15 mouse cellular contexts compared by ENCODE assay signal in the genomic region with DNA sequence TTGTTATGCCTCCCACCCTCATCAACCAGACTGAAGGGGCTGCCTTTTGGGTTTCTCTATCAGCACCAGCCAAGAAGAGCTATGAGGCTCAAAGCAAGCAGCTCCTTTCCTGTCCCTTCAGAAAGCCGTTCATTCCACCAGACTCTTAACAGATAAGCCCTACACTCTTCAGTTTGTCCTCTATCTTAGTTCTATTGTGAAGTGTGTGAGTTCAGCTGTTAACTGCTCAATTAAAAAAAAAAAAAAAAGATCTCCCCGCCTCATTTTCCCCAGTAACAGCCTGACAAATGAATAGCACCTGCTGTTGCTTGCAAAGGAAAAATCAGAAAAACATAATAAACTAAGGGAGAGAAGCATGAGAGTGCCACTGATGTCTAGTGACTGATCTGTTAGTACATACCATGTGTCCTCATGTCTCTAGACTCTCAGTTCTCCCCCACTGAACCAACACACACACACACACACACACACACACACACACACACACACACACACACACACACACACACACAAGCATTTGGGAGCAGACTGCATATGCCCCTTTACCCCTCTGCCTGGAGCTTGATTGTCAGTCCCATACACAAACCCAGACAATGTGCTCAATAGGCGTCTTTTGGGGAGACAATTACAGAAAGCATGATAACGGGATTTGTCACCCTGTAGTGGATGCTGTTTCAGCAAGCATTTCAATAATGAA.
DNase-seq lines count a peak whose midpoint lies in the region; ATAC-seq lines count a peak whose summit lies in the region.
"Had no signal": no experiment of that assay in that cellular context is flagged by ENCODE, and none has a peak within 500 bp of the region (broad histone marks: within the 10 kb centered on the region; RNA-seq: fewer than 3 reads in every experiment).

No protein-coding gene starts in this region.

- H3K9me3 ChIP-seq in forebrain, embryonic 11.5 days (ENCODE audit: control insufficient read depth, low read length), result no peaks in the 10 kb centered on the region
- H3K9me3 ChIP-seq in forebrain, embryonic 10.5 days, result no peaks in the 10 kb centered on the region
- no peaks in the 10 kb centered on the region for H3K9me3 ChIP-seq in forebrain, embryonic 12.5 days
- H3K9me3 ChIP-seq in hindbrain, embryonic 12.5 days (replicated peaks), result no peaks in the 10 kb centered on the region
- H3K9me3 ChIP-seq in midbrain, embryonic 13.5 days, result no peaks in the 10 kb centered on the region
- H3K9me3 ChIP-seq: embryonic facial prominence, embryonic 13.5 days; stomach, embryonic 15.5 days had no signal

- H3K27ac ChIP-seq in forebrain, embryonic 11.5 days (ENCODE audit: low read depth, low read length), result no peak overlapping the region
- H3K27ac ChIP-seq in forebrain, embryonic 10.5 days, result no peak overlapping the region
- no peak overlapping the region for H3K27ac ChIP-seq in forebrain, embryonic 12.5 days
- no peak overlapping the region for H3K27ac ChIP-seq in hindbrain, embryonic 12.5 days
- H3K27ac ChIP-seq in midbrain, embryonic 13.5 days, result peak overlapping the region; percentile 64
- H3K27ac ChIP-seq: embryonic facial prominence, embryonic 13.5 days; stomach, embryonic 15.5 days had no signal

- H3K9ac ChIP-seq in forebrain, embryonic 11.5 days (ENCODE audit: low read length), result no peak overlapping the region
- no peak overlapping the region for H3K9ac ChIP-seq in forebrain, embryonic 12.5 days
- no peak overlapping the region for H3K9ac ChIP-seq in hindbrain, embryonic 12.5 days
- no peak overlapping the region for H3K9ac ChIP-seq in midbrain, embryonic 13.5 days (replicated peaks)
- H3K9ac ChIP-seq: embryonic facial prominence, embryonic 13.5 days; stomach, embryonic 15.5 days had no signal

- H3K4me2 ChIP-seq in forebrain, embryonic 11.5 days (ENCODE audit: low read depth, low read length, severe bottlenecking), result no peak overlapping the region
- no peak overlapping the region for H3K4me2 ChIP-seq in forebrain, embryonic 12.5 days
- H3K4me2 ChIP-seq in hindbrain, embryonic 12.5 days (replicated peaks), result no peak overlapping the region
- no peak overlapping the region for H3K4me2 ChIP-seq in midbrain, embryonic 13.5 days (replicated peaks)
- H3K4me2 ChIP-seq: embryonic facial prominence, embryonic 13.5 days; heart, embryonic 11.5 days; stomach, embryonic 15.5 days had no signal

- H3K36me3 ChIP-seq in forebrain, embryonic 11.5 days (ENCODE audit: control insufficient read depth, insufficient read depth, low read length), result no peaks in the 10 kb centered on the region
- no peaks in the 10 kb centered on the region for H3K36me3 ChIP-seq in forebrain, embryonic 10.5 days (replicated peaks)
- H3K36me3 ChIP-seq in forebrain, embryonic 12.5 days (replicated peaks), result no peaks in the 10 kb centered on the region
- H3K36me3 ChIP-seq in hindbrain, embryonic 12.5 days, result no peaks in the 10 kb centered on the region
- no peaks in the 10 kb centered on the region for H3K36me3 ChIP-seq in midbrain, embryonic 13.5 days
- H3K36me3 ChIP-seq: embryonic facial prominence, embryonic 13.5 days; stomach, embryonic 15.5 days had no signal

- H3K4me3 ChIP-seq in forebrain, embryonic 11.5 days (ENCODE audit: low read depth, low read length), result no peak overlapping the region
- no peak overlapping the region for H3K4me3 ChIP-seq in forebrain, embryonic 10.5 days
- H3K4me3 ChIP-seq in forebrain, embryonic 12.5 days (replicated peaks), result no peak overlapping the region
- H3K4me3 ChIP-seq in hindbrain, embryonic 12.5 days, result no peak overlapping the region
- no peak overlapping the region for H3K4me3 ChIP-seq in midbrain, embryonic 13.5 days (replicated peaks)
- H3K4me3 ChIP-seq: embryonic facial prominence, embryonic 13.5 days; stomach, embryonic 15.5 days had no signal

- H3K27me3 ChIP-seq in forebrain, embryonic 11.5 days (ENCODE audit: control insufficient read depth, insufficient read depth, low read length), result no peaks in the 10 kb centered on the region
- peaks cover 10% of the 10 kb centered on the region; the same call in 1 of the 2 replicates for H3K27me3 ChIP-seq in forebrain, embryonic 10.5 days (ENCODE audit: poor library complexity, severe bottlenecking)
- H3K27me3 ChIP-seq in forebrain, embryonic 12.5 days, result peaks cover 4% of the 10 kb centered on the region
- H3K27me3 ChIP-seq in hindbrain, embryonic 12.5 days, result peaks cover 11% of the 10 kb centered on the region; the same call in 1 of the 2 replicates
- no peaks in the 10 kb centered on the region for H3K27me3 ChIP-seq in midbrain, embryonic 13.5 days
- H3K27me3 ChIP-seq: CH12.LX; embryonic facial prominence, embryonic 13.5 days; stomach, embryonic 15.5 days had no signal

- no peak for DNase-seq in forebrain, embryonic 11.5 days (ENCODE audit: low spot score)
- DNase-seq in forebrain, embryonic 10.5 days (ENCODE audit: extremely low spot score, low spot score), result no peak
- no peak for DNase-seq in thymus, postnatal 14 days
- DNase-seq in cerebellum, postnatal 25 days, result no peak
- DNase-seq: adrenal gland, adult 2 months; cerebellum, adult 11 months; cerebellum, postnatal 36 days; heart, postnatal 14 days had no signal

- WGBS in forebrain, embryonic 11.5 days, result 30% methylated on average over 4 of the region's 4 CpGs
- 29% methylated on average over 4 of the region's 4 CpGs for WGBS in forebrain, embryonic 10.5 days
- 12% methylated on average over 4 of the region's 4 CpGs for WGBS in forebrain, embryonic 12.5 days
- WGBS in hindbrain, embryonic 12.5 days, result 22% methylated on average over 4 of the region's 4 CpGs
- WGBS in midbrain, embryonic 13.5 days, result 10% methylated on average over 4 of the region's 4 CpGs

- peaks cover 3% of the 10 kb centered on the region for H3K4me1 ChIP-seq in forebrain, embryonic 11.5 days (replicated peaks; ENCODE audit: control insufficient read depth, insufficient read depth, low read length)
- H3K4me1 ChIP-seq in forebrain, embryonic 10.5 days, result peaks cover 16% of the 10 kb centered on the region
- peaks cover 16% of the 10 kb centered on the region for H3K4me1 ChIP-seq in forebrain, embryonic 12.5 days
- peaks cover 6% of the 10 kb centered on the region; the same call in 1 of the 2 replicates for H3K4me1 ChIP-seq in hindbrain, embryonic 12.5 days
- peaks cover 16% of the 10 kb centered on the region for H3K4me1 ChIP-seq in midbrain, embryonic 13.5 days (replicated peaks)
- H3K4me1 ChIP-seq: embryonic facial prominence, embryonic 13.5 days; stomach, embryonic 15.5 days had no signal

- peak; percentile 77 for ATAC-seq in forebrain, embryonic 11.5 days (replicated peaks; ENCODE audit: low FRiP score)
- peak; percentile 78; the same call in 1 of the 2 replicates for ATAC-seq in forebrain, embryonic 12.5 days (ENCODE audit: low FRiP score)
- peak; percentile 68 for ATAC-seq in hindbrain, embryonic 12.5 days (ENCODE audit: low FRiP score)
- ATAC-seq in midbrain, embryonic 13.5 days, result peak; percentile 95
